Mouse (Mus musculus) myocyte (in vitro differentiated cells): ENCODE data around the gene Gm26938. TPM values are rescaled to one million over a fixed set of nuclear protein-coding genes. Genes with fewer than 3 reads are reported as not detected.

Experiments
- H3K27me3 ChIP-seq: one replicate; pipeline ENCODE4 v1.6.1; 2011; ENCODE audit not compliant: control insufficient read depth, insufficient read depth, insufficient read length
- H3K36me3 ChIP-seq: one replicate; pipeline ENCODE4 v1.6.1; 2011; ENCODE audit not compliant: control insufficient read depth, insufficient read depth
- H3K4me2 ChIP-seq: one replicate; pipeline ENCODE4 v1.6.1; 2011; ENCODE audit warnings: low read depth, control low read depth
- H3K4me3 ChIP-seq: one replicate; pipeline ENCODE4 v1.5.1; 2011; ENCODE audit warnings: mild to moderate bottlenecking, control low read depth, moderate library complexity
- H3K79me2 ChIP-seq: one replicate; pipeline ENCODE4 v1.6.1; 2011; ENCODE audit not compliant: control insufficient read depth, insufficient read depth
- H3ac ChIP-seq: one replicate; pipeline ENCODE4 v1.6.1; 2011; ENCODE audit not compliant: control insufficient read depth, insufficient read length
- CEBPB ChIP-seq: IDR thresholded peaks from 2 replicates; pipeline ENCODE4 v1.6.1; 2011; ENCODE audit warnings: mild to moderate bottlenecking, moderate library complexity; ENCODE audit not compliant: poor library complexity, insufficient read depth, severe bottlenecking
- E2F4 ChIP-seq: IDR thresholded peaks from one replicate; pipeline ENCODE4 v1.6.1; 2011; ENCODE audit warnings: mild to moderate bottlenecking, control low read depth, moderate library complexity; ENCODE audit not compliant: insufficient read depth
- MAX ChIP-seq: IDR thresholded peaks from one replicate; pipeline ENCODE4 v1.6.1; 2011; ENCODE audit warnings: low read depth, mild to moderate bottlenecking, control low read depth
- MYOD1 ChIP-seq, 3 experiments: IDR thresholded peaks; one replicate each; pipeline ENCODE4 v1.6.1; 2011; ENCODE audit warnings: control low read depth in 2 of 3, low read depth in 2 of 3, mild to moderate bottlenecking in 2 of 3, moderate library complexity in 1 of 3; ENCODE audit not compliant: insufficient read length in 2 of 3, control insufficient read depth in 1 of 3
- MYOG ChIP-seq, 3 experiments: IDR thresholded peaks; one replicate each; pipeline ENCODE4 v1.6.1; 2011; ENCODE audit warnings: control low read depth in 2 of 3, low read depth in 2 of 3, mild to moderate bottlenecking in 2 of 3; ENCODE audit not compliant: insufficient read length in 2 of 3, control insufficient read depth in 1 of 3, insufficient read depth in 1 of 3
- POLR2A ChIP-seq: IDR thresholded peaks from one replicate; pipeline ENCODE4 v1.6.1; 2011; ENCODE audit warnings: low read depth, mild to moderate bottlenecking, control low read depth, moderate library complexity; ENCODE audit not compliant: insufficient read length
- POLR2AphosphoS2 ChIP-seq: IDR thresholded peaks from one replicate; pipeline ENCODE4 v1.6.1; 2011; ENCODE audit warnings: low read depth, control low read depth; ENCODE audit not compliant: insufficient read length
- REST ChIP-seq: IDR thresholded peaks from one replicate; pipeline ENCODE4 v1.6.1; 2011; ENCODE audit warnings: mild to moderate bottlenecking, control low read depth, moderate library complexity; ENCODE audit not compliant: insufficient read depth, insufficient read length
- SRF ChIP-seq: IDR thresholded peaks from one replicate; pipeline ENCODE4 v1.6.1; 2011; ENCODE audit warnings: low read depth; ENCODE audit not compliant: control insufficient read depth, insufficient read length
- TCF12 ChIP-seq: IDR thresholded peaks from one replicate; pipeline ENCODE4 v1.6.1; 2011; ENCODE audit warnings: mild to moderate bottlenecking, control low read depth; ENCODE audit not compliant: poor library complexity, insufficient read depth, severe bottlenecking
- TCF3 ChIP-seq: IDR thresholded peaks from one replicate; pipeline ENCODE4 v1.6.1; 2011; ENCODE audit warnings: low read depth, control low read depth; ENCODE audit not compliant: insufficient read length
- USF1 ChIP-seq: IDR thresholded peaks from one replicate; pipeline ENCODE4 v1.6.1; 2011; ENCODE audit warnings: low read depth, mild to moderate bottlenecking, control low read depth, moderate library complexity
- polyA plus RNA-seq: library from polyadenylated mRNA; unstranded; fragments of >200 nt; fragmentation: generic; extraction: Trizol; gene quantifications from one replicate; pipeline ENCODE4 v1.2.1, GENCODE M21; 2012; ENCODE audit warnings: missing spikeins

Gm26938 gene
- polyA plus RNA-seq, 1 experiment: not detected

- no peak for TF ChIP-seq TCF12
- no peak for TF ChIP-seq REST
- no peak for TF ChIP-seq CEBPB
- TF ChIP-seq TCF3: no peak
- TF ChIP-seq E2F4: no peak
- TF ChIP-seq MYOD1 (IDR thresholded peaks at IDR 0.05; ENCODE audit: control insufficient read depth in 1 of 3, insufficient read length in 2 of 3, low read depth in 2 of 3): no peak
- TF ChIP-seq MYOG (IDR thresholded peaks at IDR 0.05; ENCODE audit: control insufficient read depth in 1 of 3, insufficient read depth in 1 of 3, insufficient read length in 2 of 3, low read depth in 2 of 3): no peak
- no peak for TF ChIP-seq MAX
- no peak for TF ChIP-seq POLR2AphosphoS2
- TF ChIP-seq POLR2A: no peak
- no peak for TF ChIP-seq USF1
- TF ChIP-seq SRF: no peak
- Histone ChIP-seq H3K79me2 (no peaks in the 10 kb centered on the region), H3K27me3 (peaks cover 21% of the 10 kb centered on the region), H3ac (no peak overlapping the region), H3K36me3 (no peaks in the 10 kb centered on the region), H3K4me2 (no peak overlapping the region), H3K4me3 (no peak overlapping the region)
Observed at GRCm38 (mm10) chr5:139809397-139809796, 16.8 kb downstream of the Gm26938 start.

GRCm38 (mm10) chr5:139805924-139806323, 20.3 kb downstream of the Gm26938 start:
- Histone ChIP-seq H3K4me3 (no peak overlapping the region), H3ac (no peak overlapping the region), H3K27me3 (no peaks in the 10 kb centered on the region), H3K4me2 (no peak overlapping the region), H3K79me2 (no peaks in the 10 kb centered on the region), H3K36me3 (no peaks in the 10 kb centered on the region)
- no peak for TF ChIP-seq POLR2A
- TF ChIP-seq E2F4: no peak
- TF ChIP-seq SRF: no peak
- no peak for TF ChIP-seq MYOG (IDR thresholded peaks at IDR 0.05; ENCODE audit: control insufficient read depth in 1 of 3, insufficient read depth in 1 of 3, insufficient read length in 2 of 3, low read depth in 2 of 3)
- no peak for TF ChIP-seq CEBPB
- no peak for TF ChIP-seq TCF12
- no peak for TF ChIP-seq REST

- Histone ChIP-seq H3K36me3 (peaks cover 2% of the 10 kb centered on the region), H3K4me2 (no peak overlapping the region), H3K27me3 (no peaks in the 10 kb centered on the region), H3ac (no peak overlapping the region), H3K4me3 (no peak overlapping the region), H3K79me2 (no peaks in the 10 kb centered on the region)
- no peak for TF ChIP-seq POLR2A
- TF ChIP-seq E2F4: no peak
- TF ChIP-seq SRF: no peak
- TF ChIP-seq MYOG (IDR thresholded peaks at IDR 0.05; ENCODE audit: control insufficient read depth in 1 of 3, insufficient read depth in 1 of 3, insufficient read length in 2 of 3, low read depth in 2 of 3): no peak
- TF ChIP-seq POLR2AphosphoS2: no peak
- TF ChIP-seq USF1: no peak
- no peak for TF ChIP-seq REST
- no peak for TF ChIP-seq CEBPB
- TF ChIP-seq MYOD1 (IDR thresholded peaks at IDR 0.05; ENCODE audit: control insufficient read depth in 1 of 3, insufficient read length in 2 of 3, low read depth in 2 of 3): no peak
- TF ChIP-seq TCF12: no peak
- TF ChIP-seq TCF3: no peak
- TF ChIP-seq MAX: no peak
Observed at GRCm38 (mm10) chr5:139804573-139805111, 21.6 kb downstream of the Gm26938 start.

GRCm38 (mm10) chr5:139804107-139804551, 22.1 kb downstream of the Gm26938 start:
- no peak for TF ChIP-seq TCF12
- no peak for TF ChIP-seq POLR2A
- no peak for TF ChIP-seq SRF
- no peak for TF ChIP-seq CEBPB
- TF ChIP-seq REST: no peak
- no peak for TF ChIP-seq E2F4
- TF ChIP-seq POLR2AphosphoS2: no peak
- no peak for TF ChIP-seq TCF3
- TF ChIP-seq MAX: no peak
- TF ChIP-seq USF1: no peak
- no peak for TF ChIP-seq MYOG (IDR thresholded peaks at IDR 0.05; ENCODE audit: control insufficient read depth in 1 of 3, insufficient read depth in 1 of 3, insufficient read length in 2 of 3, low read depth in 2 of 3)
- no peak for TF ChIP-seq MYOD1 (IDR thresholded peaks at IDR 0.05; ENCODE audit: control insufficient read depth in 1 of 3, insufficient read length in 2 of 3, low read depth in 2 of 3)
- Histone ChIP-seq H3ac (no peak overlapping the region), H3K4me2 (no peak overlapping the region), H3K79me2 (no peaks in the 10 kb centered on the region), H3K36me3 (peaks cover 5% of the 10 kb centered on the region), H3K27me3 (no peaks in the 10 kb centered on the region), H3K4me3 (no peak overlapping the region)

GRCm38 (mm10) chr5:139803601-139804102, 22.6 kb downstream of the Gm26938 start:
- H3ac ChIP-seq: no peak overlapping the region
- H3K36me3 ChIP-seq: peaks cover 5% of the 10 kb centered on the region
- no peaks in the 10 kb centered on the region for H3K27me3 ChIP-seq
- no peaks in the 10 kb centered on the region for H3K79me2 ChIP-seq
- no peak for TF ChIP-seq POLR2A
- peak; percentile 60 for TF ChIP-seq POLR2AphosphoS2
- no peak for TF ChIP-seq E2F4
- TF ChIP-seq MYOG (IDR thresholded peaks at IDR 0.05; ENCODE audit: control insufficient read depth in 1 of 3, insufficient read depth in 1 of 3, insufficient read length in 2 of 3, low read depth in 2 of 3): no peak
- H3K4me2 ChIP-seq: no peak overlapping the region
- H3K4me3 ChIP-seq: no peak overlapping the region
